Mouse (Mus musculus) forebrain, embryonic 10.5 days (tissue): ENCODE measurements around the gene Lrrc4. TPM values are rescaled to one million over a fixed set of nuclear protein-coding genes. Genes with fewer than 3 reads are reported as not detected.

Experiments
- DNase-seq: peaks from one replicate; pipeline ENCODE4 v3.0.0-alpha.2; 2017; ENCODE audit warnings: low spot score; ENCODE audit errors: extremely low spot score
- H3K27ac ChIP-seq: fragments of 300-500 bp; sonication (generic); 2 replicates; pipeline ENCODE4 v1.5.1; 2016; ENCODE audit warnings: mild to moderate bottlenecking
- H3K27me3 ChIP-seq: fragments of 300-500 bp; sonication (generic); 2 replicates; pipeline ENCODE4 v1.6.1; 2016; ENCODE audit warnings: mild to moderate bottlenecking; ENCODE audit not compliant: poor library complexity, severe bottlenecking
- H3K36me3 ChIP-seq: fragments of 300-500 bp; sonication (generic); replicated peaks from 2 replicates; pipeline ENCODE4 v1.6.1; 2016; ENCODE audit warnings: mild to moderate bottlenecking, moderate library complexity
- H3K4me1 ChIP-seq: fragments of 300-500 bp; sonication (generic); 2 replicates; pipeline ENCODE4 v1.6.1; 2016
- H3K4me3 ChIP-seq: fragments of 300-500 bp; sonication (generic); 2 replicates; pipeline ENCODE4 v1.5.1; 2016; ENCODE audit warnings: mild to moderate bottlenecking, moderate library complexity
- H3K9me3 ChIP-seq: fragments of 300-500 bp; sonication (generic); 2 replicates; pipeline ENCODE4 v1.6.1; 2016; ENCODE audit warnings: mild to moderate bottlenecking, moderate library complexity
- WGBS: fragments of 180-500 bp; shearing (Covaris S2); methylation state at CpG from one replicate; pipeline ENCODE4 v1.1.7; 2016; 5-methylcytosine and 5-hydroxymethylcytosine counted together
- polyA plus RNA-seq: library from polyadenylated mRNA; unstranded; fragments of >200 nt; fragmentation: Nextera tagmentation; extraction: Ambion mirVana; gene quantifications from 2 replicates; pipeline ENCODE4 v1.2.1, GENCODE M21; 2016

Gene Lrrc4
- polyA plus RNA-seq, 1 experiment from 2014 or later, result 2.0 TPM

GRCm38 (mm10) chr6:28865112-28865511 lies 33.6 kb upstream of the Lrrc4 start:
- Histone ChIP-seq H3K4me3 (no peak overlapping the region), H3K27ac (no peak overlapping the region), H3K27me3 (no peaks in the 10 kb centered on the region), H3K36me3 (no peaks in the 10 kb centered on the region), H3K9me3 (no peaks in the 10 kb centered on the region), H3K4me1 (peaks cover 37% of the 10 kb centered on the region)
- no peak for DNase-seq
- 86% methylated on average over 10 of the region's 10 CpGs for WGBS

GRCm38 (mm10) chr6:28864684-28865083 lies 33.1 kb upstream of the Lrrc4 start:
- H3K27me3 ChIP-seq, result no peaks in the 10 kb centered on the region
- H3K36me3 ChIP-seq, result no peaks in the 10 kb centered on the region
- H3K4me3 ChIP-seq, result no peak overlapping the region
- DNase-seq, result no peak
- peaks cover 40% of the 10 kb centered on the region for H3K4me1 ChIP-seq
- no peak overlapping the region for H3K27ac ChIP-seq
- H3K9me3 ChIP-seq, result no peaks in the 10 kb centered on the region
- 69% methylated on average over 5 of the region's 5 CpGs for WGBS

GRCm38 (mm10) chr6:28862304-28862703 lies 30.8 kb upstream of the Lrrc4 start:
- no peak for DNase-seq
- Histone ChIP-seq H3K4me3 (no peak overlapping the region), H3K27me3 (no peaks in the 10 kb centered on the region), H3K36me3 (no peaks in the 10 kb centered on the region), H3K27ac (no peak overlapping the region), H3K9me3 (no peaks in the 10 kb centered on the region), H3K4me1 (peaks cover 40% of the 10 kb centered on the region)
- WGBS, result 92% methylated on average over 8 of the region's 8 CpGs

- no peak for DNase-seq
- H3K36me3 ChIP-seq, result no peaks in the 10 kb centered on the region
- no peak overlapping the region for H3K4me3 ChIP-seq
- no peaks in the 10 kb centered on the region for H3K9me3 ChIP-seq
- H3K27me3 ChIP-seq, result no peaks in the 10 kb centered on the region
- WGBS, result 24% methylated on average over 2 of the region's 2 CpGs
- H3K4me1 ChIP-seq, result peaks cover 47% of the 10 kb centered on the region
- no peak overlapping the region for H3K27ac ChIP-seq
These were observed 29.4 kb upstream of the Lrrc4 start for GRCm38 (mm10) chr6:28860922-28861321.

- 27% methylated on average over 2 of the region's 2 CpGs for WGBS
- Histone ChIP-seq H3K27ac (no peak overlapping the region), H3K9me3 (no peaks in the 10 kb centered on the region), H3K4me3 (no peak overlapping the region), H3K27me3 (no peaks in the 10 kb centered on the region), H3K4me1 (peaks cover 49% of the 10 kb centered on the region), H3K36me3 (no peaks in the 10 kb centered on the region)
- DNase-seq, result no peak
These were observed 28.9 kb upstream of the Lrrc4 start for GRCm38 (mm10) chr6:28860450-28860849.

- Histone ChIP-seq H3K9me3 (no peaks in the 10 kb centered on the region), H3K27ac (no peak overlapping the region), H3K27me3 (no peaks in the 10 kb centered on the region), H3K36me3 (no peaks in the 10 kb centered on the region), H3K4me3 (no peak overlapping the region), H3K4me1 (peaks cover 49% of the 10 kb centered on the region)
- DNase-seq, result no peak
- 96% methylated on average over 2 of the region's 2 CpGs for WGBS
These were observed 27.5 kb upstream of the Lrrc4 start for GRCm38 (mm10) chr6:28859094-28859493.

GRCm38 (mm10) chr6:28857198-28858180 lies 25.9 kb upstream of the Lrrc4 start:
- Histone ChIP-seq H3K27ac (no peak overlapping the region), H3K4me1 (peaks cover 63% of the 10 kb centered on the region), H3K27me3 (no peaks in the 10 kb centered on the region), H3K36me3 (no peaks in the 10 kb centered on the region), H3K9me3 (no peaks in the 10 kb centered on the region), H3K4me3 (no peak overlapping the region)
- DNase-seq, result no peak
- WGBS, result 89% methylated on average over 2 of the region's 2 CpGs

GRCm38 (mm10) chr6:28856789-28857188 lies 25.2 kb upstream of the Lrrc4 start:
- no peak overlapping the region for H3K27ac ChIP-seq
- 87% methylated on average over 4 of the region's 4 CpGs for WGBS
- H3K4me1 ChIP-seq, result peaks cover 57% of the 10 kb centered on the region
- H3K9me3 ChIP-seq, result no peaks in the 10 kb centered on the region
- H3K36me3 ChIP-seq, result no peaks in the 10 kb centered on the region
- DNase-seq, result no peak
- H3K4me3 ChIP-seq, result no peak overlapping the region
- no peaks in the 10 kb centered on the region for H3K27me3 ChIP-seq

- no peak overlapping the region for H3K4me3 ChIP-seq
- no peak for DNase-seq
- WGBS, result 11% methylated on average over 3 of the region's 3 CpGs
- H3K9me3 ChIP-seq, result no peaks in the 10 kb centered on the region
- H3K4me1 ChIP-seq, result peaks cover 43% of the 10 kb centered on the region
- peak overlapping the region; percentile 51 for H3K27ac ChIP-seq
- H3K27me3 ChIP-seq, result no peaks in the 10 kb centered on the region
- no peaks in the 10 kb centered on the region for H3K36me3 ChIP-seq
These were observed 23.9 kb upstream of the Lrrc4 start for GRCm38 (mm10) chr6:28855442-28855841.

- no peak for DNase-seq
- no peak overlapping the region for H3K4me3 ChIP-seq
- no peaks in the 10 kb centered on the region for H3K27me3 ChIP-seq
- H3K4me1 ChIP-seq, result peaks cover 38% of the 10 kb centered on the region
- peak overlapping the region; percentile 8; the same call in 1 of the 2 replicates for H3K27ac ChIP-seq
- 61% methylated on average over 8 of the region's 8 CpGs for WGBS
- no peaks in the 10 kb centered on the region for H3K36me3 ChIP-seq
- H3K9me3 ChIP-seq, result no peaks in the 10 kb centered on the region
These were observed 23.1 kb upstream of the Lrrc4 start for GRCm38 (mm10) chr6:28854598-28854997.

GRCm38 (mm10) chr6:28853654-28854053 lies 22.1 kb upstream of the Lrrc4 start:
- Histone ChIP-seq H3K4me3 (no peak overlapping the region; the same call in 1 of the 2 replicates), H3K9me3 (no peaks in the 10 kb centered on the region), H3K36me3 (no peaks in the 10 kb centered on the region), H3K4me1 (peaks cover 47% of the 10 kb centered on the region), H3K27ac (peak overlapping the region; percentile 60), H3K27me3 (no peaks in the 10 kb centered on the region)
- 10% methylated on average over 2 of the region's 2 CpGs for WGBS
- DNase-seq, result no peak

- no peaks in the 10 kb centered on the region for H3K27me3 ChIP-seq
- no peak overlapping the region for H3K4me3 ChIP-seq
- H3K4me1 ChIP-seq, result peaks cover 52% of the 10 kb centered on the region
- no peaks in the 10 kb centered on the region for H3K9me3 ChIP-seq
- DNase-seq, result no peak
- whole genome bisulfite sequencing, result 32% methylated on average over 3 of the region's 3 CpGs
- peak overlapping the region; percentile 60 for H3K27ac ChIP-seq
- no peaks in the 10 kb centered on the region for H3K36me3 ChIP-seq
These were observed 21.6 kb upstream of the Lrrc4 start for GRCm38 (mm10) chr6:28853164-28853563.

GRCm38 (mm10) chr6:28852342-28852741 lies 20.8 kb upstream of the Lrrc4 start:
- H3K9me3 ChIP-seq, result no peaks in the 10 kb centered on the region
- H3K27ac ChIP-seq, result no peak overlapping the region
- no peaks in the 10 kb centered on the region for H3K27me3 ChIP-seq
- H3K4me1 ChIP-seq, result peaks cover 60% of the 10 kb centered on the region
- DNase-seq, result no peak
- no peak overlapping the region for H3K4me3 ChIP-seq
- H3K36me3 ChIP-seq, result no peaks in the 10 kb centered on the region
- 79% methylated on average over 7 of the region's 7 CpGs for WGBS
